Mouse (Mus musculus): ENCODE measurements around the gene 4933400A11Rik.

4933400A11Rik gene

DNA sequence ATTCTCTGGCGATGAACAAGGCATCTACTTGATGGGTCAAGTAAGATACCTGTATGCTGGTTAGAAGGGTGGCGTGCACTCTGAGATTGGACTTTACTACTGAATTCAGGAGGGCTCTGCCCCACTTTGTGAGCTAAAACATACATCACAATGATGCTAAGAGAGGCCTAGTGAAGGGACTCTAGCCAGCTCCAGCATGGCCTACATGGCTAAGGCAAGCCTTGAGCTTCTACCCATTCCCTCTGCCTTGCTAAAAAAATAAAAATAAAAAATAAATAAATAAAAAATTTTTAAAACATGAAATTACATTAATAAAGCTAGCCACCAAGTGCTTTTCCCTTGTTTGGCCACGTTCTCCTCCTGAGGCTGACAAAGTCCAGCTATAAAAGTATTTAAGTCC is at the start of gene 4933400A11Rik:
TSS of gene 4933400A11Rik (minus strand) at position 101 of the 400 bp plus-strand sequence.
- DNase-seq = no peak

GRCm38 (mm10) chrX:169828136-169828535 is 48.7 kb upstream of the 4933400A11Rik start:
- peak; percentile 12 for DNase-seq

DNA sequence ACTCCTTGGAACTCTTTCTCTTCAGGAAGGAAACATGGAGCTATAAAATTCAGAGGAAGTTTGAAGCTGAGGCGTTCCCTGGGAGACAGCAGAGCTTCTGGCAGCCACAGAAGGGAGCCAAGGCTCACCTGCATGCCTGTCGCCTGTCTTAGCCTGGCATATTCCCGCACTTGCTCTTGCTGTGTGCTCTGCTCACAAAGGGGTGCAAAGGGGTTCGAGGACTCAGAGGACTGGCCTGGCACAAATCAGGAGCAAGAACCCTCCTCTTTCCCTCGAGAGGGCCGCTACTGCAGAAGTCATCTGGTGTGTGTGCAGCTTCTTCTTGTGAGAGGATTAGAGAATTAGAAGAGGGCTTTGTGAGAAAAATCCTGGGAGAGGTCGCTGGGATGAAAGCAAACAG is 48.3 kb upstream of the 4933400A11Rik start:
- peak; percentile 12 for DNase-seq

GRCm38 (mm10) chrX:169826947-169827346 is 47.5 kb upstream of the 4933400A11Rik start:
- no peak for DNase-seq

DNA sequence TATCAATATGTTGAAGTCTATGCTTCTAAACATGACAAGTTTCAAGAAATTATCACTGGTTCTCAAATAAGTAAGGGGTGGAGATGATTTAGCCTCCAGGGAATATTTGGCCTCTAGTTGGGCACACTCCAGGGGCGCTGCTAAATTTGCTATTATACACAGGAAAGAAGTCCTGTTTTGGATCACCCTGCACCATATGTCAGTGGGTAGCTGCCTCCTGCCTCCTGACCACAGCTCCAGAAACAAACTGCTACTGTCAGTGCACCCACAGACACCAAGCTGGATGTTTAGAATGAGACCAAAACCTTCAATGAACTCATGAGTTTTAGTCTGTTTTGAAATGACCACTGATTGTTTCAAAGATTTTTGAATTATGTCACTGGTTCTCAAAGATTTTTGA is 34.2 kb upstream of the 4933400A11Rik start:
- DNase-seq = no peak

GRCm38 (mm10) chrX:169811783-169812182 is 32.3 kb upstream of the 4933400A11Rik start:
- DNase-seq = no peak

DNA sequence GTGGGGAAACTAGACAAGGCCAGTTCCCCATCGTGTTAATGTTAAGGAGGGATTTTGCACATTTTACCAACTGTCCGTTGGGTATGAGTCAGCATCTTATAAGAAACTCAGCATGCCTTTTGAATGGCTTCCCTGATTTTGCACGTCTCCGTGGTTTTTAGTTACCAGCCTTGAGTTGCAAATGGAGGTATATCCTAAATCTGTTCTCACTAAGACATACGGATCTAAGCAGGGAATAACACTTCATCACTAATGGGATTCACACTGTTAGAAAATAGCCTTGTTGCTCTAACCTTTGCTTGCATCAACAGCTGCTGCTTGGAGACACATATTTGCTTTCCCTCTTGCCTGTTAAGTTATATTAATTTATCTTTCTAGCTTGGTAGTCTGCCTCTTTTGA is 31.9 kb upstream of the 4933400A11Rik start:
- no peak for DNase-seq

DNA sequence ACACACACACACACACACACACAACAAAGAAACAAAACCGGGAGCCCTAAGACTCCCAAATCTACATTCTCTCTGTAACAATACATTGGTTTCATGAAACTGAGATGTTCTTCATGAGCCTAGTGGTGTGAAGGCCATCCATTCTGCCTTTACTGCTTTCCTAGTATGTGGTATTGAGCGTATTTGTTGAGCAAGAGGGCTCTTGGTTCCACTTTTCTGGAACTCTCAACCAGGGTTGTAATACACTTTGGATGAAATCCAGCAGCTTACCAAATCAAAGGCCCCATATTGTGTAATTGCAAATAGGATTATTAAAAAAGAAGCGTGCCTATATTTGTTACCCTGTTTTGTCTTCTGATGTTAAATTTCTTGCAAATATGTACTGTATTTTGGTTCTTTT is 28.3 kb upstream of the 4933400A11Rik start:
- no peak for DNase-seq

DNA sequence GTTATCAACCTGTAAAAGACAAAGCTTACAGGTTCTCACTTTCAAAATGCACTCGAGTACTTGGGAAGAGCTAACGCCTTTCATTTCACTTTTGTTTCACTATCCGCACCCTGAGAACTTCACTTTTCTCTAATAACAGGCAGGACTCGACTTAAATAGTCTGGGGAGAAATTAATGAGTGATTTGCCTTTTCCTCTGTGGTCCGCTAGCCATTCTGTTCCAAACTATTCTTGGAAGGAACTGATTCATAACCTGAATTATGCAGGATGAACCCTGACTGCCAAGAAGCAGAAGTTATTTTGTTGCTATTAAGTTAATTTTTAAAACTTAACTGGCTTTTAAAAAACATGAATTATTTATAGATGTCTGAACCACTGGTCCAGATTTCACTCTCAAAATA is 26.4 kb upstream of the 4933400A11Rik start:
- DNase-seq = no peak

GRCm38 (mm10) chrX:169800238-169800637 is 20.8 kb upstream of the 4933400A11Rik start:
- DNase-seq = no peak

DNA sequence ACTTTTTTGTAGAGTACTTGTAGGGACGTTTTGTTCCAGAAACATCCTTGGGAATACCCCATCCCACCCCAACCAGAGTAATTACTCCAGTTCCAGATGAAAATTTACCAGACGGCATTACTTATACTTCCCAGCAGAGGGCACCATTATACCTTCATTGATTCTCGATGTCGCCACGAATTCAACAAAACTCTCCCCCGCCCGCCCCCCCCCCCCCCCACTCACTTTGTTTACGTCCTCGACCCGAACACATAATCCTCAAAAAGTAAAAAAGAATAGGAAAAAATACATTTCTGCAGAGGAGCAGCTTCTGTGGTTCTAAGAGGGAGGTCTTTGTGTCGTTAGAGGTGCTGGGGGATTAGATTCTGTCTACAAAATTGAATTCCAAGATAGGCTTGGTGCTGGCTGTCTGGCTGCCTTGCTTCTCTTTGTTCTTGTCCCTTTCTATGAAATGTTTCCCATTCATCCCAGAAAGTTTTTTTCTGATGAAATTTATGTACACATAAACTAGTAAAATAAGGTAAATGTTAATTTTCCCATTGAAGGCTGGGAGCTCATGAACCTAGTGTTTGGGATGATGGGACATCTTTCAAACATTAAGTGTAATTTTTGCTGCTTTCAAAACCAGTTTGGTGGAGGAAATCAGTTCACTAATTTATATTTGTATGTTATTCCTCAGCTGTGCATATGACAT is 19.7 kb upstream of the 4933400A11Rik start:
- DNase-seq = peak; percentile 8

GRCm38 (mm10) chrX:169797148-169797547 is 17.7 kb upstream of the 4933400A11Rik start:
- DNase-seq = no peak

GRCm38 (mm10) chrX:169794831-169795311 is 15.4 kb upstream of the 4933400A11Rik start:
- DNase-seq = no peak

GRCm38 (mm10) chrX:169794421-169794820 is 15.0 kb upstream of the 4933400A11Rik start:
- no peak for DNase-seq

DNA sequence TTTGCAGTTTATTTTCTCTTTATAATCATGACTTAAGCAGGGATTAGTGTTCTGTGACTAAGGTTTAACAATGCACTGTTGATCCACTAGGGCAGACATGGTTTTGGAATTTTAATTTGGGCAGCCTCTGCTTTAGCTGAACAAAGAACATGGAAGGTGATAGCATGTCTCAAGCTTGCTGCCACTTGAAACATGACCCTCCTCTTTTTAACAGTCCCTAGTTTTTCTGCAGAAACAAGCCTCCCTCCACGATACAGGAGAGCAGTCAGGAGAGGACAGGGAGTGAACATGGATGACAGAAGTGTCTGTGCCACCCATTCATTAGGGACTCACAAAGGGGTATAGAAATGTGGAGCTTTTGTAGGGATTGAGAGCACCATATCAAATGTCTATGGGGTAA is 13.4 kb upstream of the 4933400A11Rik start:
- no peak for DNase-seq

GRCm38 (mm10) chrX:169789702-169790101 is 10.3 kb upstream of the 4933400A11Rik start:
- no peak for DNase-seq

GRCm38 (mm10) chrX:169758001-169758400 is 21.4 kb downstream of the 4933400A11Rik start:
- DNase-seq = no peak

DNA sequence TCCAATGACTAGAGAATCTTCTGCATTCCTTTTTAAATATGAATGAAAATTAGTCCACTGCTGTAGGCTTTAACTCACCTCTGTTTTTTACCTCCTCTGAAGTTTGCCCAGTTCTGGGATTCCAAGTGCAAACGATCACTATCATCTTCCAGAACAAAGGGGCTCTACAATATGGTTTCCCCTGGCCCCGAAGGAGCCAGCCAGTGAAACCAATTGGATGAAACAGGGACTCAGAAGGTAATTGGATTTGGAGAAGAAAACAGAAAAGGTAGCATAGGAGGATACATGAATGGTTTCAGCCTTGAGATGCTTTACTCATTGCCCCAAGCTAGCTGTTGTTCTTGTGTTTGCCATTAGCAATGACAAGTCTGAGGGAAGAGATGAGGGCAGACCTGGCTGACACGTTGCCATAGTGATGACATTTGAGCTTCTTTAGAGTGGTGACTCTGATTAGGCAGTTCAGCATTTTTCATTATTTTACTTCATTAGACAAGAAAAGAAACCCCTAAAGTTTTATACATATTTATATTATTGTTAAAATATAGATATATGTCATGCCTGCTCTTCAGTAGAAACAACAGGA is 44.0 kb downstream of the 4933400A11Rik start:
- DNase-seq = no peak

Measured in thymus, postnatal 4 days (tissue).